Mouse (Mus musculus): ENCODE data around the gene Asl.

- TF ChIP-seq CTCF (IDR thresholded peaks at IDR 0.05) (no peak), EP300 (IDR thresholded peaks at IDR 0.05) (no peak)
Observed at GRCm38 (mm10) chr5:130048786-130049520, 19.9 kb upstream of the Asl start.
